Mouse (Mus musculus) neural tube, embryonic 12.5 days (tissue): ENCODE results near the gene Pde1a. TPM values are rescaled to one million over a fixed set of nuclear protein-coding genes. Genes with fewer than 3 reads are reported as not detected.

Source experiments
- polyA plus RNA-seq: library from polyadenylated mRNA; unstranded; fragments of >200 nt; fragmentation: Nextera tagmentation; extraction: Ambion mirVana; gene quantifications from 2 replicates; pipeline ENCODE4 v1.2.1, GENCODE M21; 2016

The Pde1a gene
- polyA plus RNA-seq, 1 experiment from 2014 or later = 2.4 TPM

Other genes with a start within 250 kb of the Pde1a start
- gene Prdx6b, start 163.0 kb upstream of the Pde1a start, polyA plus RNA-seq = not detected in 2 replicates
- gene Dnajc10, start 186.0 kb upstream of the Pde1a start, polyA plus RNA-seq = 80.8 and 83.9 TPM in 2 replicates